Mouse (Mus musculus) activated CD4-positive, CD25-positive, alpha-beta regulatory T cell, adult 9 weeks (primary cell): ENCODE results near the gene Insm2. TPM values are rescaled to one million over a fixed set of nuclear protein-coding genes. Genes with fewer than 3 reads are reported as not detected.

Source experiments
- polyA plus RNA-seq: library from polyadenylated mRNA; unstranded; fragments of 100-300 nt; shearing (Covaris generic); gene quantifications from one replicate; pipeline ENCODE4 v1.2.1, GENCODE M21; 2017

Insm2 gene
- not detected for polyA plus RNA-seq

DNA sequence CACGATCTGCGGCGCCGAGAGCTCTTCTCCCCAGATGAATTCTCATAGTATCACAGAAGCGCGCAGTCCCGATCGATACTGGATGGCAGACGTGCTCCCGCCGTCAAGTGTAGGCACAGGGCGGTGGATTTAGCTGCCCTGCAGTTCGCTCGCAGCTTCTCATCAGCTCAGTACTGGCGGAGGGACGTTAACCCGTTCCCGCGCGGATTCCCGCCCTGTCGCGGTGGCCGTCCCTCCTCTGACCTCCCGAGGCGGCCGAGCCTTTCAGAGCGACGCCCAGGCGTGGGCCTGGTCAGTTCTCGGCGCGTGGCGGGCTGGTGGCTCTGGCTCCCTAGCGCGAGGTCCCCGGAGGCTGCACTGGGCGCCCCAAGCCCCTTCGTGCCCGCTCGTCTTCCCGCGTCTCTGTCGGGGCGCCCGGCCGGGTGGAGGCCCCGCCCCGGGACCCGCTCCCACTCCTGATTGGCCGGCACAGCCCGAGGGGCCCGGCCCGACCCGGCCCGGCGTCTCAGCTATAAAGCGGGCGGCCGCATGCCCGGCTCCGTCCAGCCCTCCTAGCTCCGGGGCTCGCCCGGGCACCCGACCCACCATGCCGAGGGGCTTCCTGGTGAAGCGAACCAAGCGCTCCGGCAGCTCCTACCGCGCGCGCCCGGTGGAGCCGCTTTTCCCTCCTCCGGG is at the start of gene Insm2:
Gene Insm2 (plus strand): TSS at position 541 of the 675 bp plus-strand sequence.

DNA sequence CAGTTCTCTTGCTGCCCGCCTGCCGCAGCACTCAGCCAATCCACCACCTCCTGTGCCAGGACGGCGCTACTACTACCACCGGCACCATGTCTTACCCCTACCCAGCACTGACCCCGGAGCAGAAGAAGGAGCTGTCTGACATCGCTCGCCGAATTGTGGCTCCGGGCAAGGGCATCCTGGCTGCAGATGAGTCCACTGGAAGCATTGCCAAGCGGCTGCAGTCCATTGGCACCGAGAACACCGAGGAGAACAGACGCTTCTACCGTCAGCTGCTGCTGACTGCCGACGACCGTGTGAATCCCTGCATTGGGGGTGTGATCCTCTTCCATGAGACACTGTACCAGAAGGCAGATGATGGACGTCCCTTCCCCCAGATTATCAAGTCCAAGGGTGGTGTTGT is 34.0 kb upstream of the Insm2 start, which contains the start of gene Aldoart2:
Gene Aldoart2 (plus strand): TSS at position 34 of the 400 bp plus-strand sequence.

Other genes starting within 250 kb of the Insm2 start
- 315 TPM for gene Psma6, start 215.2 kb upstream of the Insm2 start, polyA plus RNA-seq
- 799 TPM for gene Nfkbia, start 106.8 kb upstream of the Insm2 start, polyA plus RNA-seq
- not detected for gene Aldoart2, start 34.2 kb upstream of the Insm2 start, polyA plus RNA-seq
- gene Ralgapa1, start 221.7 kb downstream of the Insm2 start, polyA plus RNA-seq: 13.8 TPM
- gene Brms1l, start 236.9 kb downstream of the Insm2 start, polyA plus RNA-seq: 17.4 TPM